Mouse (Mus musculus) urinary bladder, postnatal 36 days (tissue): Measurements from ENCODE around the gene Slc17a8.
"Not testable (repeated sequence)": the region's sequence is repeated elsewhere in the genome, so short reads cannot be mapped to it uniquely, and the experiment has no call there.

ENCODE experiments used
- DNase-seq, 2 experiments: peaks; one replicate each; pipeline ENCODE4 v3.0.0; 2022; ENCODE audit warnings: low spot score in 2 of 2, mixed read lengths in 1 of 2

Gene Slc17a8

GRCm38 (mm10) chr10:89589877-89590276, 31.2 kb downstream of the Slc17a8 start:
- DNase-seq, result no peak

GRCm38 (mm10) chr10:89588708-89589107, 32.3 kb downstream of the Slc17a8 start:
- no peak for DNase-seq

- no peak for DNase-seq
Measured at GRCm38 (mm10) chr10:89584709-89585108, 36.3 kb downstream of the Slc17a8 start.

- DNase-seq, result no peak
Measured at GRCm38 (mm10) chr10:89578801-89579200, 42.3 kb downstream of the Slc17a8 start.

DNA sequence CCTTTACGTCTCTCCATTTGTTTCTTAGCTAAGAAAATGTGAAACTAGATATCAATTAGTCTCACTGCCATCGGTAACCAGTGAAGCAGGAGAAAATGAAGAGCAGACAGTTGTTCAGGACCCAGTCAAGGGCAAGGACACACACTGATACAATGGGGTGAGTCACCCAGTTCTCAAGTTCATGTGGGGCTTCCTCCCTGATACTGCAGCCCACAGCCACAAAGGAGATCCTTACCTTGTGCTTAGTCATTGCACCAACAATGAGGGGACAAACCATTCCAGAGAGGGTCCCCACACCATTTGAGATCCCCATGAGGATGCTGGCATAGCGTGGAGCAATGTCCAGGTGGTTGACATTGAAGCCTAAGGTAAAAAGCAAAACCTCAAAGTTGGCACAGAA, 43.4 kb downstream of the Slc17a8 start:
- no peak for DNase-seq

DNA sequence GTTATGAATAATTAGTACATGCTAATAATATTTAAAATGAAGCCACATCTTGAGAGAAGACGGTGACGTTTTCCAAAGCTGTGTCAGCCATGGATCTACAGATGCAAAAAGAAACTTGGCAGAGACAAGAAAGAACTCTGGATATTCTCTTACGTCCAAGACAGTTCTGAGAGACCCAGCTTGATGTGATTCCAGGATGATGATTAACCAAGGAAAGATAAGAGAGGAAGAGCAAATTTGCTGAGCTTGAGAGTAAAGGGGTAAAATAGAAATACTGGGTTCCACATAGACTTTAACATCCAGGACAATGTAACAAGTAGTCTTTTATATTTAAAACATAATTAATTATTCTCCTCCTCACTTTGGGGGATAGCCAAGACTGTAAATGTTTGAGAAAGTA, 47.6 kb downstream of the Slc17a8 start:
- DNase-seq, result no peak

GRCm38 (mm10) chr10:89572946-89573345, 48.1 kb downstream of the Slc17a8 start:
- DNase-seq, result no peak

DNA sequence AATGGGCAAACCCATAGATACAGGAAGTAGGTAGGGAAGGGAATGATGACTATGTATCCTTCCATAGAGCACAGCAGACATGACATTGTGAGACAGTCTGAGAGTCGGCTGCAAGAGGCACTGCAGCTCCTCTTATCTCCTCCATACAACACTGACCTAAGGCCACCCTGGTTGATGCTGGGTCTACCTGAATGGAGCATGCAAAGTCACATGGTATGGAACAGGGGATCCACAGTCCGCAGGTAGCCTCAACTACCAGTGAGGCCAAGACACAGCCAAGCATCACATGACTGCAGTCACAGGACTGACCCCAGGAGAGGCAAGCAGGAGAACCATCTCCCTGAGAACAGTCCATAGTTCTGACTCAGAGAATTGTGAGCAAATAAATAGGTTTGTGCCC, 53.7 kb downstream of the Slc17a8 start:
- no peak for DNase-seq

- no peak for DNase-seq
Measured at GRCm38 (mm10) chr10:89565301-89566022, 55.6 kb downstream of the Slc17a8 start.

DNA sequence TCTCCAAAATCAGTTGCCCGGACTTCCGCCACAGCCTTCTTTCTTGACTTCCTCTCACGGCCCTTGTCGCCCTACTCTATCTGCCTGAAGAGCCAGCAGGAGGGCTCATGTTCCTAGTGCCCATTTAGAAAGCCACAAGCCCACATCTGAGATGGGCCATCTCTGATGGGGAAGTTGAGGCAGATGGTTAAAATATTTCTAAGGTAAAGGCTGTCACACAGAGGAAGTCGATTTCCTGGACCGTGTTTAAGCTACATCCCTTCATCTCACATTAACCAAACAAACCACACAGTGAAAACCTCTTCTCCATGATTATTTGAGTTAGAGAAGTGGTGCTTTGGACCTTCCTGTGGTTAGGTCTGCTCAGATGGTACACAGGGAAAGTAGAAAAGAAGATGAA, 58.9 kb downstream of the Slc17a8 start:
- DNase-seq, result no peak

DNA sequence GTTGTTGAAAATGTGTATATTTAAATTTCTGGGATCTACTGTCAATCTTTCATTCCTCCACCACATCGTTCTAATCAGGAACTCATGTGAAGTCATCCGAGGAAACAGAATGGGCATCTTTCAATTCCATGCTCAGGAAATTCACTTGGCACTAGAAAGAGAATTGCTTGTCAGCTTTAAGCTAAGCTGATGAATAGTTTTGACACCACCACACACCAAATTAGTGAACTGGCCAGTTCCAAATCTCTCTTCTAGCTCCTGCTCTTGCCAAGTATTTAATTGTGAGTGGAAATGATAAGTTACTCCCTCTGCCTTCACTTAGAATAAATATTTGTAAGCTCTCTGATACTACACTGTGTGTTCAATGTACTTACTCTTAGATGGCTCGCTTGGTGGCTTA, 61.7 kb downstream of the Slc17a8 start:
- no peak for DNase-seq

- not testable (repeated sequence) for DNase-seq
Measured at GRCm38 (mm10) chr10:89554885-89555284, 66.2 kb downstream of the Slc17a8 start.

GRCm38 (mm10) chr10:89553855-89554254, 67.2 kb downstream of the Slc17a8 start:
- not testable (repeated sequence) for DNase-seq

- no peak for DNase-seq
Measured at GRCm38 (mm10) chr10:89553015-89553414, 68.0 kb downstream of the Slc17a8 start.

DNA sequence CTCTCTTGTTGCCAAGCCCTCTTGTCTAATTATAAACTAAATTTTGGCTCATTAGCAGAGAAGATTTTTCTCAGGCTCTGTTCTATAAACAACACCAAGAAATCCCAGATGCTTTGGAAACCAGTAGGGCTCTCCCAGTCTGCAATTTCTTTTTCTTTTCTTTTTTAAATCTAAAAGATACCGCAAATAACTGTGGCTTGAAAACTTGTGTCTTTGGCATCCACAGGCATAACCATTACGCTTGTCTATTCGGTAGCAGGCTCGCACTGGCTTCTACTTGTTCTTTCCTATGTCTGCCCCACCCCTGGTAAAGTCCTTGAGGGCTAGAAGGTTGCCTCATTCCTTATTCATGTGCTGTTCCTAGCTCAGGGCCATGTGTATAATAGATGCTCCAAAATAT, 69.4 kb downstream of the Slc17a8 start:
- no peak for DNase-seq

- DNase-seq, result no peak
Measured at GRCm38 (mm10) chr10:89548028-89548427, 73.0 kb downstream of the Slc17a8 start.

DNA sequence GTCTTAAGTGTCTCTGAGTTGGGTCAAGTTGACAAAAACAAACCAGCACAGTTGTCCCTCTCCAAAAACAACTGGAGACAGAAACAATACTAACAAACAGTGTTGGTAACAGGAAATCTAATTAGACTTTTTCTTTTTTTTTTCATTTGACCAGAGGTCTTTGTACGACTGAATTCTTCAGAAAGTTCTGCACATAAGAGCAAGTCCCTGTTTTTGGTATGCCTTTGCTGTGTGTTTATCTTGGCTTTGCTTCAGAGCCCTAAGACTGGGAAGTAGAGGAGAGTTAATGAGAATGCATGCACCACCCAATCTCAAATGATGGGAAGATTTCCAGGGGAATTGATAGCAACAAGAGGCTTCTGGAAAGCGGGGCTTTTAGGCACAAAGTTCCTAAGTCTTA, 74.1 kb downstream of the Slc17a8 start:
- no peak for DNase-seq

- no peak for DNase-seq
Measured at GRCm38 (mm10) chr10:89543867-89544266, 77.2 kb downstream of the Slc17a8 start.

- no peak for DNase-seq
Measured at GRCm38 (mm10) chr10:89542321-89542720, 78.7 kb downstream of the Slc17a8 start.

DNA sequence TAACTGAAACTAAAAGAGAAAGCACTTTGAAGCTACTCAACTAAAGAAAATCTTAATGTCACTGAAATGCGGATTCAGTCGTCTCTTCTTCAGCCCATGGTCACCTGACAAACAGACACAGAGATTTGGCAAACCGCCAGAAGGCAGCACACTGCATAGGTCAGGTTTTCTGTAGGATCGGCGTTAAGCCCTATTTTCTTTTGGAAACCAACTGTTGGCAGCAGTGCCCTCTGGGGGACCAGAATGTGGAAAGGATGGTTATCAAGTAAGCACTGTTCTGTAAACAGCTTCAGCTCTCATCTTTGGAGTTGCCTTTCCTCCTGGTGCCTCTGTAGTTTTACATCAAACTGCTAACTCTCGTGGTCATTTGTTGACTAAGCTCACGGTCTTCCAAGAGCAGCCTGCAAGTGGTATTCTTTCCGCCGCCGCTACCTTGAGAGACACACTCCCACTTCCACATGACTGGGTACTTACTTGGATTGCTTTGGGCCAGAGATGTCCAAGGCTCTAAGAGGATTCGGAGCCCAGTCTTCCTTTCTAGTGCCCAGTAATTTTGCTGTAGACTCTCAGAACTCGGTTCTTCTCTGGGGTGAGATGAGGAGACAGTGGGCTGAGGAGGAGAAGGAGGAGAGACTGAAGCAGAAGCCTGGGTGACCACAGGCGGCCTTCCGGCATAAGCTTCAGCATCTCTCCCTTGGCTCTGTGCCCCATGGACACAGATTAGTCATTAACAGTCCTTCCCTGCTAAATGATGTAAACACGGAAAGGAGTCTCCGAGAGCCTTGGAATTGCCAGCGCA, 87.9 kb downstream of the Slc17a8 start, which contains the start of gene Nr1h4:
Gene Nr1h4 (minus strand): TSS at position 657 of the 799 bp plus-strand sequence.
- peak; percentile 37 to 56 for DNase-seq

DNA sequence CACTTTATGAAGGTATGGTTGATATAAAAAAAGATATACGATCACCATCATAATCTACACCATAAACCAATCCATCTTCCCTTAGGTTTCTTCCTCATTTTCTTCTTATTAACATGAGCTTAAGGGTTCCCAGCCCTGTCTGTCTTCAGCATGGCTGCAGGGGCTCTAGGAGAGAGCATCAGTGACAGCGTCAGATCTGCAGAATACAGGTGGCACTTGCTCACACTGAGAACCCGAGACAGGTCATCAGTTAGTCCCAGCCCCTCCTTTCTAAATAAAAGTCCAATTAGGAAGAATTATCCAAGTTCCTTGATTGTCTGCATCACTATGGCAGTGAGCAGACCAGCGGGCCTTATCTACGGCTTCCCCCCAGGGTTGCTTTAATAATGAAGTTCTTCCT, 88.6 kb downstream of the Slc17a8 start:
- DNase-seq, result no peak

DNA sequence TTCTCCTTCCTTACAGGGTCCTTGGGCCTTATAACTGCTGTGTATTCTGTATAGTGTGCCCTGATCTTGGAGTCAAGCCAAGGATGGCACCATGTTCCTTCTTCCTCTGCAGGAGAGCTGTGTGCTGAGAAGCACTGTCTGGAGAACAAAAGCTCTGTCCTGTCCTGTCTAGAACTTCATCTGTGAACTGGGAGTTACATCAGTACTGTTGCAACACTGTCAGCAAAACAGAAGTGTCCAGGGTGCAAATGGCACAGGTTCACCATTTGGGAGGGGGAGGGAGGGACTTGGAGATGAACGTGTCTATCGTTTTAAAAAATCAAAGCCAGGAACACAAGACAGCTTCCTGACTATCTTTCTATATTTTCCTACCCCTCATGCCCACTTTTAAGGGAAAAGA, 89.1 kb downstream of the Slc17a8 start:
- no peak for DNase-seq

DNA sequence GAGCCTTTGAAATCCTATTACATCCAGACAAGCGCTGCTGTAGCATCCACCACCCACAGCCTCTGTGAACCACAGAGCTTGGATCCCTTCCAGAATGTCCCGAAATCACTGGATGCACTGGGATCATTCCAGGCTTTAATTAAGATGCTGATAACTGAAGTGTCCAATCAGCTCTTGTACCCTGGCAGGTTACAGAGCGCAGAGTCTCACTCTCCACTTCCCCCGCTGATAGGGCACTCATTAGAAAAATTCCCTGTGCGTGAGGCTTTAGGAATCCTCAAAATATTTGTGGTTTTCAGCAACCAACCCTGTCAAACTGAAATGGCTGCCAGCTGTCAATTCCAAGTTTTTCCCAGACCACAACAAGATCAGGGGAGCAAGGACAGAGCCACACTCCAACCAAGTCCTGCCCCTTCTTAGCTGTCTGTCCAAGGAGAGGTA, 89.8 kb downstream of the Slc17a8 start:
- no peak for DNase-seq
